Mouse (Mus musculus): ENCODE measurements at regions not wholly inside any gene's neighbourhood (a gene's known extent, or its start where the extent isn't known, plus 50 kb on each side); places are given as distances from the start of the nearest gene placed in this dataset.

DNA sequence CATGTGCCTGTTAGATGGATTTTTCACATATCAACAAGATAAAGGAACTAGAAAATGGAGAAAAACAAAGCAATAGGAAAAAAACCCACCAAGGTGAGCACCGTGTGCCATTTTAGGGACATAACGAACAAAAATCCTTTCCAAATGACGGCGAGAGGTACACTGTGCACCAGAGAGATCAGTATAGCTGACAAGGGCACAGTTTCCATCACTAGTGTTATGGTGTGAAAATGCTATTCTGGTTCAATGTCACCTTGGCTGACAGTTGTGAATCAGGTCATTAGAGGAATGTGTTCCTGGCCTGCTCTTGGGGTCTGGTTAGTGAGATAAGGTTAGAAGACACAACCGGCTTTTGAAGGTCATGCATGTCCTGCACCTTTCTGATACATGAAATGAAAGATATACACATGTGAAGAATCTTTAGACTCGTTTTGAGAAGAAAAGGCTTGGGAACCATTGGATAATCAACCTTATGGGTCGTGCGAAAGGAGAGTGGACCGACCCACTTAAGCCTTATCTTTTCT, 76.5 kb upstream of the P2ry1 start:
- WGBS: 61% methylated on average over 9 of the region's 9 CpGs
- no peak overlapping the region for H3K9ac ChIP-seq
- no peaks in the 10 kb centered on the region for H3K27me3 ChIP-seq (replicated peaks)
- H3K4me2 ChIP-seq: no peak overlapping the region
- H3K4me1 ChIP-seq (replicated peaks): 0 out of 2 replicates have a peak, but pooled peaks cover 4% of the 10 kb centered on the region
- H3K4me3 ChIP-seq: no peak overlapping the region
- no peaks in the 10 kb centered on the region for H3K9me3 ChIP-seq (replicated peaks)
- no peak overlapping the region for H3K27ac ChIP-seq (ENCODE audit: poor library complexity, severe bottlenecking)
- no peaks in the 10 kb centered on the region for H3K36me3 ChIP-seq
- ATAC-seq (ENCODE audit: insufficient number of reproducible peaks, low FRiP score): no peak

GRCm38 (mm10) chr3:60928910-60929309, 73.7 kb upstream of the P2ry1 start:
- no peak for ATAC-seq (ENCODE audit: insufficient number of reproducible peaks, low FRiP score)
- Histone ChIP-seq H3K9me3 (replicated peaks) (no peaks in the 10 kb centered on the region), H3K27ac (ENCODE audit: poor library complexity, severe bottlenecking) (no peak overlapping the region), H3K27me3 (replicated peaks) (no peaks in the 10 kb centered on the region), H3K36me3 (no peaks in the 10 kb centered on the region), H3K4me1 (replicated peaks) (0 out of 2 replicates have a peak, but pooled peaks cover 4% of the 10 kb centered on the region), H3K4me2 (no peak overlapping the region), H3K9ac (no peak overlapping the region), H3K4me3 (no peak overlapping the region)
- 43% methylated on average over 4 of the region's 4 CpGs for WGBS

GRCm38 (mm10) chr3:60934492-60934891, 68.1 kb upstream of the P2ry1 start:
- no peak overlapping the region for H3K9ac ChIP-seq
- H3K4me3 ChIP-seq: no peak overlapping the region
- no peaks in the 10 kb centered on the region for H3K9me3 ChIP-seq (replicated peaks)
- H3K27ac ChIP-seq (ENCODE audit: poor library complexity, severe bottlenecking): no peak overlapping the region
- no peaks in the 10 kb centered on the region for H3K27me3 ChIP-seq (replicated peaks)
- H3K36me3 ChIP-seq: no peaks in the 10 kb centered on the region
- ATAC-seq (ENCODE audit: insufficient number of reproducible peaks, low FRiP score): no peak
- no peak overlapping the region for H3K4me2 ChIP-seq
- no peaks in the 10 kb centered on the region for H3K4me1 ChIP-seq (replicated peaks)
- WGBS: 84% methylated on average over 1 of the region's 1 CpGs

DNA sequence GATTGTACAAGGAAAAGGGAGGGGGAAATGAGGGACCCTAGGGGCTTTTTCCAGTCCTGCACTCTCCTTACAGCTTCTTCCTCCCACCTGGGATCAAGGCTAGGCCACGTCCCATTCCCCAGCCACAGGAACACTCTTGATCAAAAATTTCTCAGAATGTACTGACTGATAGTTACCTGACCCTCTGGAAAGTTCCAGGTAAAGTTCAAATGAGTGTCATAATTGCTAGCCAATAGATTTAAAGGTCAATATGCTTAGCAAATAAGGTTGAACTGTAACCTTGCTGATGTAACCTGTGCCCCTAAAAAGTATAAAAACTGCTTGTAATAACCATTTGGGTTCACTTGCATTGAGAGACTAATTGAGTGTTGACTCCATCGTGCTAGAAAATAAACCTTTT, 61.1 kb upstream of the P2ry1 start:
- no peak overlapping the region for H3K4me2 ChIP-seq
- H3K36me3 ChIP-seq: no peaks in the 10 kb centered on the region
- no peaks in the 10 kb centered on the region for H3K4me1 ChIP-seq (replicated peaks)
- ATAC-seq (ENCODE audit: insufficient number of reproducible peaks, low FRiP score): no peak
- 74% methylated on average over 2 of the region's 2 CpGs for WGBS
- no peaks in the 10 kb centered on the region for H3K27me3 ChIP-seq (replicated peaks)
- no peak overlapping the region for H3K27ac ChIP-seq (ENCODE audit: poor library complexity, severe bottlenecking)
- no peaks in the 10 kb centered on the region for H3K9me3 ChIP-seq (replicated peaks)
- H3K9ac ChIP-seq: no peak overlapping the region
- no peak overlapping the region for H3K4me3 ChIP-seq

DNA sequence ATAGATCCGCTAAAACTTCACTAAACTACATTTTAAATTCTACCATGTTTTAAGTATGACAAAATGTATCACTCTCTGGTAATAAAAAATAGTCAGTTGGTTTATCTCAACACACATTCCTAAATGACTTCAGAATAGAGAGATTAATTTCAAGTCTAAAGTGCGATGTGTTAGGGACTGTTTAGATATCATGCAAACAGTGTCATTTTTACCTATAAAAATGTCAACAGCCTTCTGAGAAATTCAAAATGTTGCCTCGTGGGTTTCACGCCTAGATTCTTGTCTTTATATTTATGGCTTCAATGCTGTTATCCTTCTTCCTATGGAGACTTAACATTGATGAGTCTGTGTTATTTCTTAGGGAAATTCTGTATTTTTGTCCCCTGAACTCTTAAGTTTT, 53.7 kb upstream of the P2ry1 start:
- Histone ChIP-seq H3K4me3 (no peak overlapping the region), H3K27ac (ENCODE audit: poor library complexity, severe bottlenecking) (no peak overlapping the region), H3K4me1 (replicated peaks) (0 out of 2 replicates have a peak, but pooled peaks cover 4% of the 10 kb centered on the region), H3K9me3 (replicated peaks) (no peaks in the 10 kb centered on the region), H3K9ac (no peak overlapping the region), H3K4me2 (no peak overlapping the region), H3K36me3 (no peaks in the 10 kb centered on the region), H3K27me3 (replicated peaks) (no peaks in the 10 kb centered on the region)
- 76% methylated on average over 4 of the region's 4 CpGs for WGBS
- ATAC-seq (ENCODE audit: insufficient number of reproducible peaks, low FRiP score): no peak

All from heart, embryonic 12.5 days (tissue).